Mouse (Mus musculus): ENCODE measurements around the gene Ina. TPM values are rescaled to one million over a fixed set of nuclear protein-coding genes. Genes with fewer than 3 reads are reported as not detected.
"Not testable (repeated sequence)": the region's sequence is repeated elsewhere in the genome, so short reads cannot be mapped to it uniquely, and the experiment has no call there.

Ina gene
- polyA plus RNA-seq, 1 experiment from 2014 or later: 0.37 TPM

- H3K27me3 ChIP-seq (ENCODE audit: insufficient read depth, low read length): no peaks in the 10 kb centered on the region
- H3K36me3 ChIP-seq (ENCODE audit: insufficient read depth): no peaks in the 10 kb centered on the region
- TF ChIP-seq CTCF (IDR thresholded peaks at IDR 0.05; ENCODE audit: low read depth): no peak
- no peaks in the 10 kb centered on the region for H3K9me3 ChIP-seq (ENCODE audit: low read depth, low read length)
- H3K4me2 ChIP-seq: no peak overlapping the region
- H3K4me3 ChIP-seq (ENCODE audit: low read depth, low read length): no peak overlapping the region
- H3K9ac ChIP-seq: no peak overlapping the region
- peaks cover 5% of the 10 kb centered on the region; the same call in 1 of the 2 replicates for H3K4me1 ChIP-seq (ENCODE audit: insufficient read depth)
- no peak for ATAC-seq (ENCODE audit: insufficient read depth)
- WGBS: 69% methylated on average over 13 of the region's 13 CpGs
- DNase-seq: no peak
- H3K27ac ChIP-seq (ENCODE audit: low read depth): no peak overlapping the region
Measured at GRCm38 (mm10) chr19:46984726-46985622, 29.5 kb upstream of the Ina start.

GRCm38 (mm10) chr19:46987646-46988045 is 26.9 kb upstream of the Ina start:
- H3K27ac ChIP-seq (ENCODE audit: low read depth): no peak overlapping the region; the same call in 1 of the 2 replicates
- H3K4me1 ChIP-seq (ENCODE audit: insufficient read depth): peaks cover 5% of the 10 kb centered on the region; the same call in 1 of the 2 replicates
- H3K4me2 ChIP-seq: no peak overlapping the region
- TF ChIP-seq CTCF (IDR thresholded peaks at IDR 0.05; ENCODE audit: low read depth): no peak
- H3K9me3 ChIP-seq (ENCODE audit: low read depth, low read length): no peaks in the 10 kb centered on the region
- H3K4me3 ChIP-seq (ENCODE audit: low read depth, low read length): no peak overlapping the region
- no peak for ATAC-seq (ENCODE audit: insufficient read depth)
- no peak overlapping the region for H3K9ac ChIP-seq
- H3K27me3 ChIP-seq (ENCODE audit: insufficient read depth, low read length): no peaks in the 10 kb centered on the region
- peak; percentile 39 for DNase-seq
- 63% methylated on average over 6 of the region's 6 CpGs for WGBS
- H3K36me3 ChIP-seq (ENCODE audit: insufficient read depth): no peaks in the 10 kb centered on the region

GRCm38 (mm10) chr19:46988231-46989087 is 26.0 kb upstream of the Ina start:
- ATAC-seq (ENCODE audit: insufficient read depth) (peak; percentile 72), DNase-seq (peak; percentile 38)
- Histone ChIP-seq H3K9ac (no peak overlapping the region), H3K4me2 (peak overlapping the region; percentile 27; the same call in 1 of the 2 replicates), H3K27ac (ENCODE audit: low read depth) (peak overlapping the region; percentile 72), H3K4me1 (ENCODE audit: insufficient read depth) (peaks cover 5% of the 10 kb centered on the region; the same call in 1 of the 2 replicates), H3K9me3 (ENCODE audit: low read depth, low read length) (no peaks in the 10 kb centered on the region), H3K27me3 (ENCODE audit: insufficient read depth, low read length) (no peaks in the 10 kb centered on the region), H3K4me3 (ENCODE audit: low read depth, low read length) (no peak overlapping the region), H3K36me3 (ENCODE audit: insufficient read depth) (no peaks in the 10 kb centered on the region)
- no peak for TF ChIP-seq CTCF (IDR thresholded peaks at IDR 0.05; ENCODE audit: low read depth)
- 44% methylated on average over 16 of the region's 16 CpGs for WGBS

GRCm38 (mm10) chr19:46989479-46990152 is 24.9 kb upstream of the Ina start:
- no peak overlapping the region for H3K4me3 ChIP-seq (ENCODE audit: low read depth, low read length)
- no peak overlapping the region for H3K4me2 ChIP-seq
- 65% methylated on average over 20 of the region's 20 CpGs for WGBS
- TF ChIP-seq CTCF (IDR thresholded peaks at IDR 0.05; ENCODE audit: low read depth): no peak
- DNase-seq (no peak), ATAC-seq (ENCODE audit: insufficient read depth) (no peak)
- no peaks in the 10 kb centered on the region for H3K27me3 ChIP-seq (ENCODE audit: insufficient read depth, low read length)
- peaks cover 5% of the 10 kb centered on the region; the same call in 1 of the 2 replicates for H3K4me1 ChIP-seq (ENCODE audit: insufficient read depth)
- no peak overlapping the region for H3K27ac ChIP-seq (ENCODE audit: low read depth)
- no peaks in the 10 kb centered on the region for H3K36me3 ChIP-seq (ENCODE audit: insufficient read depth)
- H3K9me3 ChIP-seq (ENCODE audit: low read depth, low read length): no peaks in the 10 kb centered on the region
- H3K9ac ChIP-seq: no peak overlapping the region

GRCm38 (mm10) chr19:46990153-46990518 is 24.4 kb upstream of the Ina start:
- H3K4me1 ChIP-seq (ENCODE audit: insufficient read depth): peaks cover 5% of the 10 kb centered on the region; the same call in 1 of the 2 replicates
- ATAC-seq (ENCODE audit: insufficient read depth): no peak
- no peaks in the 10 kb centered on the region for H3K27me3 ChIP-seq (ENCODE audit: insufficient read depth, low read length)
- no peaks in the 10 kb centered on the region for H3K36me3 ChIP-seq (ENCODE audit: insufficient read depth)
- no peak for DNase-seq
- WGBS: 82% methylated on average over 3 of the region's 3 CpGs
- no peak overlapping the region for H3K9ac ChIP-seq
- TF ChIP-seq CTCF (IDR thresholded peaks at IDR 0.05; ENCODE audit: low read depth): no peak
- no peak overlapping the region for H3K4me2 ChIP-seq
- H3K9me3 ChIP-seq (ENCODE audit: low read depth, low read length): no peaks in the 10 kb centered on the region
- H3K27ac ChIP-seq (ENCODE audit: low read depth): no peak overlapping the region
- no peak overlapping the region for H3K4me3 ChIP-seq (ENCODE audit: low read depth, low read length)

- H3K4me2 ChIP-seq; H3K9me3 ChIP-seq (ENCODE audit: low read depth, low read length); H3K36me3 ChIP-seq (ENCODE audit: insufficient read depth); H3K27ac ChIP-seq (ENCODE audit: low read depth); H3K4me3 ChIP-seq (ENCODE audit: low read depth, low read length); H3K9ac ChIP-seq; ATAC-seq (ENCODE audit: insufficient read depth); H3K27me3 ChIP-seq (ENCODE audit: insufficient read depth, low read length); H3K4me1 ChIP-seq (ENCODE audit: insufficient read depth); DNase-seq: not testable (repeated sequence)
- 78% methylated on average over 8 of the region's 8 CpGs for WGBS
Measured at GRCm38 (mm10) chr19:46990625-46991024, 23.9 kb upstream of the Ina start.
